Mouse (Mus musculus) cortical plate, adult 2 months (tissue): ENCODE data around the gene Fndc10. TPM values are rescaled to one million over a fixed set of nuclear protein-coding genes. Genes with fewer than 3 reads are reported as not detected.

Experiments
- H3K27ac ChIP-seq: fragments of 200-500 bp; 2 replicates; pipeline ENCODE4 v1.5.1; 2012; ENCODE audit warnings: low read length, control low read depth, inconsistent platforms; ENCODE audit not compliant: insufficient read depth
- H3K4me1 ChIP-seq: fragments of 200-500 bp; 2 replicates; pipeline ENCODE4 v1.6.1; 2011; ENCODE audit warnings: low read length; ENCODE audit not compliant: control insufficient read depth, insufficient read depth
- H3K4me3 ChIP-seq: fragments of 200-500 bp; 2 replicates; pipeline ENCODE4 v1.5.1; 2011; ENCODE audit warnings: mild to moderate bottlenecking, low read length, control low read depth; ENCODE audit not compliant: insufficient read depth
- CTCF ChIP-seq: fragments of 200-500 bp; IDR thresholded peaks from 2 replicates; pipeline ENCODE4 v1.5.1; 2011; ENCODE audit warnings: mild to moderate bottlenecking, control low read depth, low read length; ENCODE audit not compliant: insufficient read depth; ENCODE audit errors: extremely low read depth
- POLR2A ChIP-seq: fragments of 200-500 bp; IDR thresholded peaks from 2 replicates; pipeline ENCODE4 v1.6.1; 2011; ENCODE audit warnings: mild to moderate bottlenecking, low read length, control low read depth; ENCODE audit not compliant: insufficient read depth; ENCODE audit errors: extremely low read depth
- polyA plus RNA-seq: library from polyadenylated mRNA; depleted of rRNA; stranded (reverse); fragments of >200 nt; gene quantifications from 2 replicates; pipeline ENCODE4 v1.2.3, GENCODE M21; 2012

The Fndc10 gene
- polyA plus RNA-seq, 1 experiment: 42.8 TPM

DNA sequence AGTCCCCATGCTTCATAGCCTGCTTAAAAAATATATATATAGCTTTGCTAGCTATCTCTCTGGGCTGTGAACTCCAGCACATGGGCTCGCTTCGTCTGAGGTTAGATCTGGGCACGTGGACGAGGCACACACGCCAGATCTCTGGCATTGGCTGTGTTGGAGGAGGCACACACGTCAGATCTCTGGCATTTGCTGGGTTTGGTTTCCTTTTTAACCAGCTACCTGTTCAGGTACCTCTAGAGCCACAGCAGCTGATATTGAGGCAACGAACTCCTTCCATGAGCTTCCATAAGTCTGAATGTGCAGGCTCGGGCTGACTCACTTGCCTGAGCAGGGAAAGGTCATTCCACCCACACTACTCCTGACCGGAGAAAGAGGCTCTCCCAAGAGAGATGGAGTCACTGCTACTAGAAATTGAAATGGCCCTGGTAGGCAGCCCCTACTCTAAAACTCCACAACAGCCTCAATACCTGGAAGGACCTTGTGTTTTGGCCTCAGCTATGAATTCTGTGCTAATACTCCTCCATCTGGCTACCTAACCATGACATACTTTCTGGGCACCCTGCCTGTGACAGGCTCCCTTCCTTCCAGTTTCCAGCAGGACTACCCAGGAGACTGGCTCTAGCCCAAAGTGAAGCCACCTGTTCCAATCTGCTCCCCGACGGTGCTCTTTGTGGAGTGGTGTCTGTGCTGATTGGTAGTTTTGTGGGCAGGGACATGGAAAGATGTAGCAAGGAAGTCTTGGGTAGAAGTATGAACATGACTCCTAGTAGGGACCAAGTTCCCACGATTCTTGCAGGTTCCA, 3.4 kb upstream of the Fndc10 start:
- Histone ChIP-seq H3K4me1 (peaks cover 4% of the 10 kb centered on the region; the same call in 1 of the 2 replicates), H3K27ac (no peak overlapping the region), H3K4me3 (no peak overlapping the region)
- TF ChIP-seq CTCF (no peak), POLR2A (no peak)

DNA sequence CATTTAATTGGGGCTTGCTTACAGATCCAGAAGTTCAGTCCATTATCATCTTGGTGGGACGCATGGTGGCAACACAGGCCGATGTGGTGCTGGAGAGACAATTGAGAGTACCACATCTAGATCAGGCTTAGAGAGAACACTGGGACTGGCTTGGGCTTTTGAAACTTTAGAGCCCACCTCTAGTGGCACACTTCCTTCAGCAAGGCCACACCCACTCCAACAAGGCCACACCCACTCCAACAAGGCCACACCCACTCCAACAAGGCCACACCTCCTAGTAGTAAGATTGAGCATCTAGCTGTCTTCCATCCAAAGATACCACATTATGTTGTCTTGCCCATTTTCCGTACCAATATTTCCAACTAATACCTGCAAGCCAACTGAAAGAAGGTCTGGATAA, 1.7 kb upstream of the Fndc10 start:
- H3K4me3 ChIP-seq: no peak overlapping the region
- H3K4me1 ChIP-seq: peaks cover 4% of the 10 kb centered on the region; the same call in 1 of the 2 replicates
- TF ChIP-seq POLR2A (no peak), CTCF (no peak)
- no peak overlapping the region for H3K27ac ChIP-seq

DNA sequence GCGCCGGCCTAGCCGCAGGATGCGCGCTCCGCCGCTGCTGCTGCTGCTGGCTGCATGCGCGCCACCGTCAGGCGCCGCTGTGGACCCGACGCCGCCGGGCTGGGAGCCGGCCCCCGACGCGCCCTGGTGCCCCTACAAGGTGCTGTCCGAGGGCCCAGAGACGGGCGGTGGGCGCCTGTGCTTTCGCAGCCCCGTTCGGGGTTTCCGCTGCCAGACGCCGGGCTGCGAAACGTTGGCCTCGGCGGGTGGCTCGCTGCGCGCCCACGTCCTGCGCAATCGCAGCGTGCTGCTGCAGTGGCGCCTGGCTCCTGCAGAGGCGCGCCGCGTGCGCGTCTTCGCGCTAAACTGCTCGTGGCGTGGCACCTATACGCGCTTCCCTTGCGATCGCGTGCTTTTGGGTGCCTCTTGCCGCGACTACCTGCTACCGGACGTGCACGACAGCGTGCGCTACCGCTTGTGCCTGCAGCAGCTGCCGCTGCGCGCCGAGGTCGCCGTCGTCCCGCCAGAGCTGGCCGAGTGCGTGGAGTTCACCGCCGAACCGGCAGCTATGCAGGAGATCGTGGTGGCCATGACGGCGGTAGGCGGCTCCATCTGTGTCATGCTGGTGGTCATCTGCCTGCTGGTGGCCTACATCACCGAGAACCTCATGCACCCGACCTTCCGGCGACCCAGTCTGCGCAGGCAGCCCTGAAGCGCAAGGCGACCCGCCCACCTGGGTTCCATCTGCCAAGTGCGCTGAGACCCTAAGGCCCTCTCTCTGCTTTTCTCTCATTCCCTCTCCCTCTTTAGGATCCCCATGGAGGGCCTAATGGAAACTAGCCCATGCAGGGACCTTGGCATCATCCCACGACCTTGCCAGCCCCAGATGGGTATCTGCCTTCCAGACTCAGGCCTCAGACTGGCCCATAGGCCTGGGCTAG, 600 bp downstream of the Fndc10 start:
- peak overlapping the region; percentile 87 for H3K4me3 ChIP-seq
- H3K4me1 ChIP-seq: peaks cover 4% of the 10 kb centered on the region; the same call in 1 of the 2 replicates
- peak overlapping the region; percentile 98 for H3K27ac ChIP-seq
- TF ChIP-seq CTCF (peak; percentile 18; the same call in 1 of the 2 replicates), POLR2A (peak; percentile 71)

DNA sequence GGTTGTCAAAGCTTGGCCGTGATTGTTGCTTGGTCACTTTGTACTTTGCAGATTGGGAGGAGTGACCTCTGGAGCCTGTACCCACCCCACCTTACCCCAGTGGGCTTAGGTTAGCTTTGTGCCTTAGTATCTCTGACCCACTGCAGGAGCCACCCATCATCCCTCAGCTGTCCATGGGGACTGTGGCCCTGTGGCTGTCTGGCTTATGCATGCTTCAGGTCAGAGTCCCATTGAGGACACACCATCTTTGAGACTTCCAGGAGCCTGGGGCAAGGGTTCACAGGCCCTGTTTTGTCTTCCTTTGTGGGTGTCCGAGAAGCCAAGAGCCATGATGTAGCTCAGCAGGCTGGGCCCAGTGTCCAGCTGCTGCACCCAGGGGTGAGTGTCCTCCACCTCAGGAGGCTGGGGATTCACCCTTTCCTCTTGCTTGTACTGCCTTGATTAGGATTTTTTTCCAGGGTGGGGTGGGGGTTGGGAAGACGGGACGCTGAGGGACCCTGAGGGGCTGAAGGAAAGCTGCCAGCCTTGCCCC, 1.5 kb downstream of the Fndc10 start:
- no peak for TF ChIP-seq CTCF
- TF ChIP-seq POLR2A: no peak
- Histone ChIP-seq H3K4me1 (peaks cover 4% of the 10 kb centered on the region; the same call in 1 of the 2 replicates), H3K4me3 (peak overlapping the region; percentile 87), H3K27ac (peak overlapping the region; percentile 93; the same call in 1 of the 2 replicates)

DNA sequence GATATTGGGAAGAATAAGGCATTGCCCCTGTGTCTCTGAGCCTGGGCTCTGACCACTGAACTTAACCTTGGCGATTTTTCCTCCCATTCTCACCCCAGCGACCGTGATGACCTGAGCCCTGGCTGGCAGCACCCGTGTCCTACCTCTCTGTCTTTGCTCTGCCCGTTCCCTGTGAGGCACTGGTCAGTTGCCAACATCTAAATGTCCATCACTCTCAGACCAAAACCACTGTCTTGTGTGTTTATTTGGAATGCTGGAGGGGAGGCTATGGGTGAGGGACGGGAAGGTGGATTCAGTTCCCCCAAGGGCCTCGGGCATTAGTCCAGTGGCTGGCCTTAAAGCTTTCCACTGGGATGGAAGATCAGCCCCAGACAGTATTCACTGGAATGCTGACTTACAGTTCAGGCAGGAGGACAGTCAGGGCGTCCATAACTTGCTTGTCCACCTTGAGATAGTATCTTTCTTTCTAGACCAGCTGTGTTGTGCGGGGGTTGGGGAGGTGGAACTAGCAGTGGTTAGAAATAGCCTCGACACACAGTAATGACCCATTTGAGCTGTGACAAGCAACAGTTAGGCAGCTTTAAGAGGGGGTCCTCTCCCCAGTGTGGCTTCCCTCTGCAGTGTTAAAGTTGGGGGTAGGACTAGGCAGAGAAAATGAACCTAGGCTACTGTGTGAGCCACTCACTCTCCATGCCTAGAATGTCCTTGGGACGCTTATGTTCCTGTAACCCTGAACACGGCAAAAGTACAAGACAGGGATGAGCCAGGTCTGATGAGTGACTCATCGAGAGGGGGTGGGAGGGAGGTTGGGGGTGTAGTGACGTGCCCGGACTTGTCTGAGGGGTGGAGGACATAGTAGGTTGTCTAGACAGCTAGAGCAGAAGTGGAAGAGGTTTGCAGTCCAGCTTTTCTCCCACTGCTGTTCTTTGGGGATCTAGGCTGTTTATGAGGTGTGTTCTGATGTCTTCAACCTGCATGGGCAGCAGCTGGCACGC, 2.4 kb downstream of the Fndc10 start:
- no peak overlapping the region for H3K27ac ChIP-seq
- TF ChIP-seq CTCF (no peak), POLR2A (no peak)
- H3K4me1 ChIP-seq: peaks cover 4% of the 10 kb centered on the region; the same call in 1 of the 2 replicates
- H3K4me3 ChIP-seq: peak overlapping the region; percentile 87

DNA sequence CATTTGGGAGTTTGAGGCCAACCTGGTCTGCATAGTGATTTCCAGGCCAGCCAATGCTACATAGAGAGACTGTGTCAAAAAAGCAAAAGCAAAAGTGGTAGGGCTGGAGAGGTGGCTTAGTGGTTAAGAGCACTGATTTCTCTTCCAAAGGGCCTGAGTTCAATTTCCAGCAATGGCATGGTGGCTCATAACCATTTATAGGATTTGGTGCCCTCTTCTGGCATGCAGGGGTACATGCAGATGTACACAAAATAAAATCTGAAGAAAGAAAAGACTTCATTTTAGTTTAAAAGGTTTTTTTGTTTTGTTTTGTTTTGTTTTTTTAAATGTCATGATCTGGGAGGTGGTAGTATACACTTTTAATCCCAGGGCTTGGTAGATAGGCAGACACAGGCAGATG, 6.3 kb downstream of the Fndc10 start:
- H3K27ac ChIP-seq: no peak overlapping the region
- peaks cover 2% of the 10 kb centered on the region; the same call in 1 of the 2 replicates for H3K4me1 ChIP-seq
- no peak overlapping the region for H3K4me3 ChIP-seq
- TF ChIP-seq POLR2A (no peak), CTCF (peak; percentile 47; the same call in 1 of the 2 replicates)

DNA sequence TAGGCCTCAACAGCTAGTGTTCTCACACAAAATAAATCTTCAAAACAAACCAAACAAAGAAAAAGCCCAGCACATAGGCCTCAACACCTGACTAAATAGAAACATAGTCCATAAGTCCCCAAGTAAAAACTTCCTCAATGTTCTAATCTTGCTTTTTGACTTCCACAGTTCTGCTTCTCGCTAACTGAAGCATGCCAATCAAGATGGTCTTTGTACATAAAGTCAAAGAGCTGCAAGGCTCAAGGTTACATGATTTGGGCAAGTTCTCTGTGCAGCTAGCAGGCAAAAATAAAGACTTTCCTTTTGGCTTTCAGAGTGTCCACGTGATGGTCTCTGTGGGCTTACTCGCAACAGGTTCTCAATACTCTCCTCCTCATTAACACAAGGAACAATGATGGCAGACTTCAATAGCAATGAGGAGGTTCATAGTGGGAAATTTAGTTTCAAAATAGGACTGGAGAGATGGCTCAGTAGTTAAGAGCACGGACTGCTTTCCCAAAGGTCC, 9.3 kb downstream of the Fndc10 start:
- Histone ChIP-seq H3K4me1 (peaks cover 2% of the 10 kb centered on the region), H3K4me3 (no peak overlapping the region), H3K27ac (no peak overlapping the region)
- no peak for TF ChIP-seq POLR2A
- no peak for TF ChIP-seq CTCF

DNA sequence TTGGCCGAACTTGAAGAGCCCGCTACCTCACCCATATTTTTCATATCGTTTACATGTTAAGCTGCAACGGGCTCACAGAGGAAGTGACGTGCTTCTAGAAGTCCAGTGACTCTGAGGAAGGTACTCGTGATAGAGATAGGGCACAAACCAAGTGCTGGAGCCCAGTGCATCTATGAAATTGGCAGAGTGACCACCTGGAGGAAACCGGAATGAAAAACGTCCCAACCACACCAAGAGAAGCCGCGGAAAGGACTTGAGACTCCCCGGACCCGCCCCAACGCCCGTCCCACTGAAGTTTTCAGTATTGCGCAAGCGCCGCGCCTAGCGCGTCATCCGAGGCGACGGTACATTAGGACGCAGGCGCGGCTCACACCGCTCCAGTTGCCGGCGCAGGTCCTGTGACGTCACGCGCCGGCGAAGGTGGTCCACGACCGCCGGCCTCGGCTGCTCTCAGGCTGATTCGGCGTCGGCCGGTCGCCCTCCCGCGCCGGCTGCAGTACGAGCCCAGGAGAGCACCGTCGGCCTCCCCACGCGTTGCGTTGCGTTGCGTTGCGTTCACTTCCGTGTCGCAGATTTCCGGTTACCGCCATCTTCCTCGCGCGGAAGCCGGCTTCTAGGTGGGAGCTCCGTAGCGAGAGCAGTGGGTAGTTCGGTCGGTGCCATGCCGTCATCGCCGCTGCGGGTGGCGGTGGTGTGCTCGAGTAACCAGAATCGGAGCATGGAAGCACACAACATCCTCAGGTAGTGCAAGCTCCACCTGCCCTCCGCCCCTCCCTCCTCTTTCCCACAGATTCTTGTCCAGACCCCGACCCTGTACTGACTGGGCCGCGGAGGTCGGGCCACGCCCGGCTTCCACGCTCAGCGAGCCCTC, 10.8 kb downstream of the Fndc10 start, which contains the start of gene Ssu72:
TSS of gene Ssu72 (plus strand) at position 80 of the 871 bp plus-strand sequence.
- Histone ChIP-seq H3K4me3 (peak within 1 kb of the TSS; percentile 95), H3K27ac (peak within 1 kb of the TSS; percentile 98), H3K4me1 (peaks cover 3% of the 10 kb centered on the region)
- TF ChIP-seq POLR2A: peak; percentile 58; the same call in 1 of the 2 replicates
- no peak for TF ChIP-seq CTCF
